Mouse (Mus musculus) myocyte (in vitro differentiated cells): ENCODE results near the gene Fam117a. TPM values are rescaled to one million over a fixed set of nuclear protein-coding genes. Genes with fewer than 3 reads are reported as not detected.
A peak's percentile ranks its signal among the peaks of the same experiment; 100 is the strongest.

Source experiments
- H3K27me3 ChIP-seq: one replicate; pipeline ENCODE4 v1.6.1; 2011; ENCODE audit not compliant: control insufficient read depth, insufficient read depth, insufficient read length
- H3K36me3 ChIP-seq: one replicate; pipeline ENCODE4 v1.6.1; 2011; ENCODE audit not compliant: control insufficient read depth, insufficient read depth
- H3K4me2 ChIP-seq: one replicate; pipeline ENCODE4 v1.6.1; 2011; ENCODE audit warnings: low read depth, control low read depth
- H3K4me3 ChIP-seq: one replicate; pipeline ENCODE4 v1.5.1; 2011; ENCODE audit warnings: mild to moderate bottlenecking, control low read depth, moderate library complexity
- H3K79me2 ChIP-seq: one replicate; pipeline ENCODE4 v1.6.1; 2011; ENCODE audit not compliant: control insufficient read depth, insufficient read depth
- H3ac ChIP-seq: one replicate; pipeline ENCODE4 v1.6.1; 2011; ENCODE audit not compliant: control insufficient read depth, insufficient read length
- CEBPB ChIP-seq: IDR thresholded peaks from 2 replicates; pipeline ENCODE4 v1.6.1; 2011; ENCODE audit warnings: mild to moderate bottlenecking, moderate library complexity; ENCODE audit not compliant: poor library complexity, insufficient read depth, severe bottlenecking
- E2F4 ChIP-seq: IDR thresholded peaks from one replicate; pipeline ENCODE4 v1.6.1; 2011; ENCODE audit warnings: mild to moderate bottlenecking, control low read depth, moderate library complexity; ENCODE audit not compliant: insufficient read depth
- MAX ChIP-seq: IDR thresholded peaks from one replicate; pipeline ENCODE4 v1.6.1; 2011; ENCODE audit warnings: low read depth, mild to moderate bottlenecking, control low read depth
- MYOD1 ChIP-seq, 3 experiments: IDR thresholded peaks; one replicate each; pipeline ENCODE4 v1.6.1; 2011; ENCODE audit warnings: control low read depth in 2 of 3, low read depth in 2 of 3, mild to moderate bottlenecking in 2 of 3, moderate library complexity in 1 of 3; ENCODE audit not compliant: insufficient read length in 2 of 3, control insufficient read depth in 1 of 3
- MYOG ChIP-seq, 3 experiments: IDR thresholded peaks; one replicate each; pipeline ENCODE4 v1.6.1; 2011; ENCODE audit warnings: control low read depth in 2 of 3, low read depth in 2 of 3, mild to moderate bottlenecking in 2 of 3; ENCODE audit not compliant: insufficient read length in 2 of 3, control insufficient read depth in 1 of 3, insufficient read depth in 1 of 3
- POLR2A ChIP-seq: IDR thresholded peaks from one replicate; pipeline ENCODE4 v1.6.1; 2011; ENCODE audit warnings: low read depth, mild to moderate bottlenecking, control low read depth, moderate library complexity; ENCODE audit not compliant: insufficient read length
- POLR2AphosphoS2 ChIP-seq: IDR thresholded peaks from one replicate; pipeline ENCODE4 v1.6.1; 2011; ENCODE audit warnings: low read depth, control low read depth; ENCODE audit not compliant: insufficient read length
- REST ChIP-seq: IDR thresholded peaks from one replicate; pipeline ENCODE4 v1.6.1; 2011; ENCODE audit warnings: mild to moderate bottlenecking, control low read depth, moderate library complexity; ENCODE audit not compliant: insufficient read depth, insufficient read length
- SRF ChIP-seq: IDR thresholded peaks from one replicate; pipeline ENCODE4 v1.6.1; 2011; ENCODE audit warnings: low read depth; ENCODE audit not compliant: control insufficient read depth, insufficient read length
- TCF12 ChIP-seq: IDR thresholded peaks from one replicate; pipeline ENCODE4 v1.6.1; 2011; ENCODE audit warnings: mild to moderate bottlenecking, control low read depth; ENCODE audit not compliant: poor library complexity, insufficient read depth, severe bottlenecking
- TCF3 ChIP-seq: IDR thresholded peaks from one replicate; pipeline ENCODE4 v1.6.1; 2011; ENCODE audit warnings: low read depth, control low read depth; ENCODE audit not compliant: insufficient read length
- USF1 ChIP-seq: IDR thresholded peaks from one replicate; pipeline ENCODE4 v1.6.1; 2011; ENCODE audit warnings: low read depth, mild to moderate bottlenecking, control low read depth, moderate library complexity
- polyA plus RNA-seq: library from polyadenylated mRNA; unstranded; fragments of >200 nt; fragmentation: generic; extraction: Trizol; gene quantifications from one replicate; pipeline ENCODE4 v1.2.1, GENCODE M21; 2012; ENCODE audit warnings: missing spikeins

The Fam117a gene
- polyA plus RNA-seq, 1 experiment = 9.7 TPM

DNA sequence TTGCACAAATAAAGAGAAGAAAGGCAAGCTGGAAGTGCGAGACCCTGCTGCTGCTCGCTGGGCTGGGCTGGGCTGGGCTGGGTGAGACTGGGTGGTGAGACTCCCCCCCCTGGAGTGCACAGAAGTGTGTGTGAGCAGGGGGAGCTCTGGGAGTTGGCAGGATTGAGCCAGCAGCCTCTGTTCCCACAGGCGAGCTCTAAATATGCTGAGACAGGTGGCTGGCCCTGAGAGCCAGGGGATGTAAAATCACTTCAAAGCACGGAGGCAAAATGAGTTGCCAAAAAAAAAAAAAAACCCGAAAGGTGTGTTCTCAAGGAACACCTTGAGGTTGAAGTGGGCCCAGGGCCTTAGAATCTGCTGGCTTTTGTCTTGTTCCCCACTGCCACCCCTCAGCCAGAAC is 54.9 kb downstream of the Fam117a start:
- Histone ChIP-seq H3K27me3 (no peaks in the 10 kb centered on the region), H3K4me3 (no peak overlapping the region), H3K36me3 (peaks cover 31% of the 10 kb centered on the region), H3K4me2 (no peak overlapping the region), H3ac (no peak overlapping the region), H3K79me2 (peaks cover 6% of the 10 kb centered on the region)
- TF ChIP-seq POLR2AphosphoS2 = no peak
- TF ChIP-seq POLR2A = no peak
- TF ChIP-seq TCF3 = no peak

DNA sequence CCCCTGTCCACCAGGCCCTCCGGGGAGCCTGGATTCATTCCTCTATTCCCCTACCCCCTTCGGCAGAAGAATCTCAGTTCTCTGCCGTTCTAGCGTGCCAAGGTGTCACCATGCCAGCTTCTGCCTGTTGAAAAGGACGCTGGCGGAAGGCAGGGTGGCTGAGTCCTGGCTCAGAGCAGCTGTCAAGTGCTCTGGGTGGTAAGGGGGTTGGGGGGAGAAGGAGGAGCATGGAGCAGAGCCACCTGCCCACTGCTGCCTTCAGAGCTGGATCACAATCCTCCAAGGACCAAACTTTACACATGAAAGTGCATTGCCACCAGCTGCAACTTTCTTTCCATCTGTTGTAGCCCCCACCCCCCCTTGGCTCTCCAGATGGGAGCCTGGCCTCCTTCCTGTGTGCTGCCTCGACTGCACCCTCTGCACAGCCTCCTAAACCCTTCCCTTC is 55.4 kb downstream of the Fam117a start:
- no peaks in the 10 kb centered on the region for H3K27me3 ChIP-seq

DNA sequence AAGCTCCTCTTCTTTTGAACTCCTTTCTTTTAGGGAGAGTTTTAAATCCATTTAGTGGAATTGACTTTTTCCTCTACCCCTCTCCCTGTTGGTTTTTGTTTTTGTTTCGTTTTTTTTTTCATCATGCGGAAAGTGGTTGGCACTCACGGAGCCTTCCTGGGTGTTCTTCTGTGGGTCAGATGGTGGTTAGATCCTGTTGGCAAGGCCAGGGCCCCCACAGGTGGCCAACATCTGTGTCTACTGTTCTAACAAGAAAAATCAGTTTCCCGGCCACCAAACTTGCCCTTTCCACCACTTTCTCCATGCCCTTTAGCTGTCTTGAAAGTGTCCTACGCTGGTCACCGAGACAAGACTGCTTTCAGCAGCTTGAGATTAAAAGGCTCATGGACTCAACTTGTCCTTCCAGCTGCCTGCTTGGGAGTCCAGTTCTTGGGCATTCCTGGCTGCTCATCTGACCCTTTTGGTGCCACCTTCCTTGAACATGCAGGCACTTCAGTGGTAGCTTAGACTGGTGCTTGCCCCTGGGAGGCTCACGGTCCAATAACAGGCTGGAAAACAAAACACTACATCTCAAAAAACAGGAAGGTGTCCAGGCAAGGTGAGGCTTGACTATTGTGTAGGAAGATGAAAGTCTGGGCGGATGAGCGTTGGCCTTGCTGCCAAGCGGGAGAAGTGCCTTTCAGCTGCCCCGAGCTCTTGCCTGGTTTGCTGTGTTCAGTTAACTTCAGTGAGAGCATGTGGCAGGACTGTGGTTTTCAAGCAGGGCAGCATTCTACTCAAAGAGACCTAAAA is 56.1 kb downstream of the Fam117a start:
- Histone ChIP-seq H3K79me2 (no peaks in the 10 kb centered on the region), H3K4me3 (no peak overlapping the region), H3ac (no peak overlapping the region)

More for the DNA sequence above, 55.4 kb downstream of the Fam117a start:
- peaks cover 29% of the 10 kb centered on the region for H3K36me3 ChIP-seq
- no peak overlapping the region for H3K4me2 ChIP-seq
- no peak overlapping the region for H3K4me3 ChIP-seq
- peaks cover 1% of the 10 kb centered on the region for H3K79me2 ChIP-seq
- TF ChIP-seq E2F4 (no peak), USF1 (no peak), MYOD1 (IDR thresholded peaks at IDR 0.05; ENCODE audit: control insufficient read depth in 1 of 3, insufficient read length in 2 of 3, low read depth in 2 of 3) (peak in 2 of 3 experiments; percentile 6 to 28), CEBPB (no peak), MAX (no peak), TCF12 (no peak), POLR2A (no peak), MYOG (IDR thresholded peaks at IDR 0.05; ENCODE audit: control insufficient read depth in 1 of 3, insufficient read depth in 1 of 3, insufficient read length in 2 of 3, low read depth in 2 of 3) (peak in 1 of 3 experiments; percentile 33), POLR2AphosphoS2 (no peak)
- no peak overlapping the region for H3ac ChIP-seq

DNA sequence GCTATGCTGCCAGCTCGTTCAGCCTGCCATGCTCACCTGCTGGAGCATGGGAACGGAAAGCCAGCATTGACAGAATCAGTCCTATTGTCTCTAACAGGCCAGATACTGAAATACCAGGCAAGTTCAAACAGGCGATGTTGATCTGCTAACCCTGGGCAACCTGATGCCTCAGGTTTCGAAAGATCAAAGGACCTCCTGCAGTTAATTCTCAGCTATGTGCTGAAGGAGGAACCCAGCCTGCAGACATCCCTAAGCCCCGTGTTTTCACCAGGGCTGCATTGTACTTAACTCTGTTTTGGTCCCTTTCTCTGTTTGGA is 56.6 kb downstream of the Fam117a start:
- TF ChIP-seq TCF3 (no peak), E2F4 (no peak), REST (no peak), MYOD1 (IDR thresholded peaks at IDR 0.05; ENCODE audit: control insufficient read depth in 1 of 3, insufficient read length in 2 of 3, low read depth in 2 of 3) (no peak), MYOG (IDR thresholded peaks at IDR 0.05; ENCODE audit: control insufficient read depth in 1 of 3, insufficient read depth in 1 of 3, insufficient read length in 2 of 3, low read depth in 2 of 3) (no peak)
- Histone ChIP-seq H3K36me3 (peaks cover 22% of the 10 kb centered on the region), H3K4me2 (no peak overlapping the region), H3K79me2 (no peaks in the 10 kb centered on the region), H3K27me3 (no peaks in the 10 kb centered on the region), H3ac (no peak overlapping the region), H3K4me3 (no peak overlapping the region)

More for the DNA sequence above, 56.1 kb downstream of the Fam117a start:
- Histone ChIP-seq H3K36me3 (peaks cover 22% of the 10 kb centered on the region), H3K27me3 (no peaks in the 10 kb centered on the region), H3K4me2 (no peak overlapping the region)
- TF ChIP-seq E2F4 (no peak), REST (no peak), MYOG (IDR thresholded peaks at IDR 0.05; ENCODE audit: control insufficient read depth in 1 of 3, insufficient read depth in 1 of 3, insufficient read length in 2 of 3, low read depth in 2 of 3) (no peak), TCF3 (no peak), MAX (no peak), POLR2AphosphoS2 (no peak), SRF (no peak), USF1 (no peak)

DNA sequence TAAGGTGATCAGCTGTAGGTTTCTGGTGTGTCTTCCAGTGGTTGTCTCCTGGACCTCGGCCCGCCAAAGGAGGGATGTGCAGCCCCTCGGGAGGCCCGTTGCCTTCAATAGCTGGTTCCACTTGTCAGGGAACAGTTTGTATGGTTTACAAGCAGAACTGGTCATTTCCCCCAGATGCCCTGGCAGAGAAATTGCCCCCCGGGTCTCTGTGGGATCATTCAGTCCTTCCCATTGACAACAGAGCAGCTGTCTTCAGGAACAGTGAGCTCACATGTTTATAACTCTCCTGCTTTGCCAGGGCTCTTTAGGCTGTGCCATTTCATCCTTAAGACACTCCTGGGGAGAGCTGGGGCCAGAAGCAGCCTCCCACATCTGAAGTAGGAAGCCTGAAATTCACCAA is 57.3 kb downstream of the Fam117a start:
- Histone ChIP-seq H3ac (no peak overlapping the region), H3K4me3 (no peak overlapping the region), H3K79me2 (no peaks in the 10 kb centered on the region), H3K27me3 (no peaks in the 10 kb centered on the region), H3K36me3 (peaks cover 19% of the 10 kb centered on the region), H3K4me2 (no peak overlapping the region)
- TF ChIP-seq REST (no peak), SRF (no peak), POLR2A (no peak), E2F4 (no peak), MYOG (IDR thresholded peaks at IDR 0.05; ENCODE audit: control insufficient read depth in 1 of 3, insufficient read depth in 1 of 3, insufficient read length in 2 of 3, low read depth in 2 of 3) (no peak), MYOD1 (IDR thresholded peaks at IDR 0.05; ENCODE audit: control insufficient read depth in 1 of 3, insufficient read length in 2 of 3, low read depth in 2 of 3) (no peak)
